Mouse (Mus musculus) T-cell, adult 2 months (primary cell): ENCODE data around the gene Cnbp.

ENCODE experiments used
- DNase-seq: peaks from one replicate; pipeline ENCODE4 v3.0.0; 2022; ENCODE audit warnings: low spot score

Gene Cnbp

GRCm38 (mm10) chr6:87850155-87850899 lies 579 bp downstream of the Cnbp start:
- DNase-seq = no peak

GRCm38 (mm10) chr6:87849780-87850154 lies 1.1 kb downstream of the Cnbp start:
- peak; percentile 25 for DNase-seq

- DNase-seq = no peak
Measured at GRCm38 (mm10) chr6:87846813-87847212, 4.1 kb downstream of the Cnbp start.

- DNase-seq = no peak
Measured at GRCm38 (mm10) chr6:87845031-87845695, 5.7 kb downstream of the Cnbp start.

DNA sequence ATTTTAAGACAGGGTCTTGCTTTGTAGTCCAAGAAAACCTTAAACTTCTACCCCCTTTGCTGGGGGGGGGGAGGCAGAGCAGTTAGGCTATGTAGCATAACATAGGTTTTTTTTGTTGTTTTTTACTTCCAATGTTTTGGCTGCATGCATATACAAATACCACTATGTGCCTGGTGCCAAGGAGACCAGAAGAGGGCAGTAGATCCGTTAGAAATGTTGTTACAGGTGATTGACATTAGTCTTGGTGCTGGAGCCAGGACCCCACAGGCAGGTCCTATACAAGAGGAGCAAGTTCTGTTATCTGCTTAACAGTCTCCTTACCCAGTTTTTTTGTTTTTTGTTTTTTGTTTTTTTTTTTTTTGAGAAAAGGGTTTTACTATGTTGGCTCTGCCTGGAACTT lies 8.7 kb downstream of the Cnbp start:
- peak; percentile 55 for DNase-seq

DNA sequence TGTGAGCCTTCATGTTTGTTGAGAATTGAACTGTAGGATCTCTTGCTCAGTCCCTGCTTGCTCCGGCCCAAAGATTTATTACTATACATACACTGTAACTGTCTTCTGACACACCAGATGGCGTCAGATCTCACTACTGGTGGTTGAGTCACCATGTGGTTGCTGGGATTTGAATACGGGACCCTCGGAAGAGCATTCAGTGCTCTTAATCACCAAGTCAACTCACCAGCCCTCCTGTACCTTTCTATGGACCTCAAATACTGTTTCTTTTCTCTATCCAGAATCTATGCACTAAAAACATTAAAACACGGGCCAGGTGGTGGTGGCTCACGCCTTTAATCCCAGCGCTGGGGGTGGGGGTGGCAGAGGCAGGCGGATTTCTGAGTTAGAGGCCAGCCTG lies 9.3 kb downstream of the Cnbp start:
- DNase-seq = no peak

GRCm38 (mm10) chr6:87839797-87840341 lies 11.0 kb downstream of the Cnbp start:
- no peak for DNase-seq

DNA sequence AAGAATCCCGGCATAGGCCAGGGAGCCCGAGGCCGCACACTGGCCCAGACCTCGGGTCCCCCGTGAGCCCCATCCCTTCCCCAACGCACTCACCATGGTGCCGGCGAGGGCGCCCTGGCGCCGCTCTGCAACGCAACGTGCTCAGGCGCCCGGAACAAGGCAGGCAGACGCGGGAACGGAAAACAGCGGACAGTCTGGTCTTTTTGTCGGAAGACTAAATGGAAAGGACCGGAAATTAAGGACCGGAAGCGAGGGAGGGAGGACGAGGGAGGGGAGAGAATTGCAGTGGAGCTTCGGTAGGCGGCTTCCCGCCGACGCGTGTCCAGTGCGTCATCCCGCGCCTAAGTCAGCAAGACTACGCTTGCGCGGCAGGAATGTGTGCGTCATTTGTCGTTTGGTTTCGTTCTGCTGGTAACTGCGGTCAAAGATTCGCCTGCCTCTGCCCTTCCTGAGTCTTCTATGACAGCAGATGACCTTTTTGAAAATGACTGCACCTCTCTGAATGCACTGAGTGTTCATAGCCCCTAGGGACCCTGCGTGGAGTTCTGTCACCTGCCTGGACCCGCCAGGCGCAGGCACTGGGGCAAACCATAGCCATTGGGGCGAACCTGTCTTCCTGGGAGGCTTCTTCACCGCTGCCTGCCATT lies 12.2 kb downstream of the Cnbp start, which contains the start of gene Isy1:
TSS of gene Isy1 (minus strand) at position 248 of the 647 bp plus-strand sequence.
- peak; percentile 99 for DNase-seq

- DNase-seq = no peak
Measured at GRCm38 (mm10) chr6:87835695-87836094, 15.2 kb downstream of the Cnbp start, which contains the start of gene Gm45140. TSS of gene Gm45140 (minus strand) at chr6:87835795.

DNA sequence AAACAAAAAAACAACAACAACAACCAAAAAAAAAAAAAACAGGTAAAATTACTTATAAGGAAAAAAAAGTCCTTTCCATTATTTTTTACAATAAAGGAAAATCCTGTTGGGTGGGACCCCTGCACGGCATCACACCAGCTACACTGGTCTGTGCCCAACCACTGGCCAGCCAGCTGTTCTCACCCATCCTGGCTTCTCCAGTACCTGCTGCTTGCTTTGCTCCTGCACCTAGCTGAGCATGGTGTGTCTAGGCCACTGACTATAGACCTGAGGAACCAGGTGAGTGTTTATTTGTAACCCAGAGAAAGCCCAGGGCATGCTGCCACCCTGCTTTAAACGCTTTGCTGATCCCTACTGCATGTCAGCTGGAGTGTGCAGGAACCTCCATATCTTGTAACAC lies 30.5 kb downstream of the Cnbp start:
- no peak for DNase-seq

DNA sequence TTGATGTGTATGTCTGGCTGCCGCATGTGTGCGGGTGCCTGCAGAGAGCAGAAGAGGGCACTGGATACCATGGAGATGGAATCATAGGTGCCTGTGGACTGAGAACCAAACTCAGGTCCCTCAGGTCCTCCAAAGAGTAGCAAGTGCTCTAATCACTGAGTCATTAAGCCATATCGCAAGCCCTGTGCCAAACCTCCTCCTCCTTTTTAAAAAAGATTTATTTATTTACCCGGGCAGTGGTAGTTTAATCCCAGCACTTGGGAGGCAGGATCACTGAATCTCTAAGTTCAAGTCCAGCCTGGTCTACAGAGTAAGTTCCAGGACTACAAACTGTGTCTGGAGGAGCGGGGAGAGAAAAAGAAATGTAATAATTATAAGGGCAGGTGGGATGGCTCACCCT lies 36.4 kb downstream of the Cnbp start:
- no peak for DNase-seq

DNA sequence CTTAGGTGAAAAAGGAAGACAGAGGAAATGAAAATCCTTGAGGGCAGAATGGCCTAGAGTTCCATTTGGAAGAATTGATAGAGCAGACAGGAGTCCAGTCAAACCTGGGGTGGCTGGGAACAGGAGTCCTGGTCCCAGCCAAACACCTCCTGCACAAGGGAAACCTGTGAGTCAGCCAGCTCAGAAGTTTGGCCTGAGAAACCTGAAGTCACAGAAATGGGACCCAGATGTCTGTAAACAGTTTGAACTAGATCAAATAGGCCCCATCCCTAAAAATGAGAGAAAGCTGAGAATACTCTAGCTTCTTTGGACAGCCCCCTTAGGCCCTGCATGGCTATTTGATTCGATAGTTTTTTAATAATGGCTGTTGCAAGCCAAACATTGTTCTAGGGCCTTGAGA lies 38.2 kb downstream of the Cnbp start:
- no peak for DNase-seq

- peak; percentile 86 for DNase-seq
Measured at GRCm38 (mm10) chr6:87811675-87812338, 39.1 kb downstream of the Cnbp start, which contains the start of gene Rab43. TSS of gene Rab43 (minus strand) at chr6:87812164.

DNA sequence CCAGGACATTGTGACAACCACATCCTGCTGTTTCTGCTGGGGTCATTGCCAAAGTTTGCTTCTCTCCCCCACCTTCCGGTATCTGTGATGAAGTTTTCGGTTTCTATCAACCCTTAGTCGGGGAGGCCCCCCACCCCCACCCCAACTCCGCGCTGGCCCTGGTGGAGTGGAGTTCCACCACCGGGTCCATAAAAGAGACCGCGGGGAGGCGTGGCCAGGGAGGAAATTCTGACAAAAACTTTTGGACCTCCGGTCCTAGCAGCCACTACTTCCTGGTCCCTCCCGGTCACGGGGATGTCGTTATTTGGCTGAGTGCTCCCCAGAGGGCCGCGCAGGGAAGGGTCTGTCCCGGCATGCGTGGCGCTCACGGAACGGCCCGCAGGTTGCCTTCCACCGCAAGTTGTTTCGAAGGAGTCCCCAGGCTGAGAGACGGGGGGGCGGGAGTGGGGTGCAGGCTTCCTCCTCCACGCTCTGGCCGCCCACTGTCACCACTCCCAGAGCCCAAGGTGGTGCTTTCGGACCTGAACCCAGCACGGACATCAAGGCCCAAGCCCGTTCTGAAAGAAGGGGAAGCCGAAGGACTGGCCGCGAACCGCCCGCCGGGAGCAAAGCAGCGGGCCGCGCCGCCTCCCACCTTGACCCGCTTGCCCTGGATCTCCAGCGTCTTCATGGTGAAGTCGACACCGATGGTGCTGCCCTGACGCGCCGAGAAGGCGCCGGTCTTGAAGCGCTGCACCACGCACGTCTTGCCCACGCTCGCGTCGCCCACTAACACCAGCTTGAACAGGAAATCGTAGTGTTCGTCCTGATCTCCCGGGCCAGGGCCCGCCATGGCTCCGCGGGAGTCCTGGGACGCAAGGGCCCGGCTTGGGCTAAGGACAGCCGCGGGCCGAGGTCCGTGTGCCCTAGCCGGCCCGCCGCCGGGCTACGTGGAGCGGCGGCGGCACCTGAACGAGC lies 39.9 kb downstream of the Cnbp start:
- DNase-seq = peak; percentile 57

DNA sequence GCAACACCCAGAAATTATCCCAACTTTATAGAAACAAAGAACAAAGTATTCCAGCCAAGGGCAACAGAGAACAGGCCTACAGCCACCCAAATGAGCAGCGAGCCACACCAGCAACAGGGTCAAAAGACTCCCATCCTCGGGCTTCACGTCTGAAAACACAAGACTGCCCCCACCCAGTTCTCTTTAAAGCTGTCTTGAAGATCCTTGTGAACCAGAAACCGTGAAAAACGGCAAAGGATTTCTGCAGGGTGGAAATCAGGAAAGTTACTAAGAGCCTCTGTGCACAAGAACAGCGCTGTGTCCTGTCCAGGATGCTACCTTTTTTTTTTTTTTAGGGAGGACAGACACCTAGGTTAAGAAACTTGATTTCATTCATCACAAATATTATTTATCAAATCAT lies 40.6 kb downstream of the Cnbp start:
- DNase-seq = no peak

DNA sequence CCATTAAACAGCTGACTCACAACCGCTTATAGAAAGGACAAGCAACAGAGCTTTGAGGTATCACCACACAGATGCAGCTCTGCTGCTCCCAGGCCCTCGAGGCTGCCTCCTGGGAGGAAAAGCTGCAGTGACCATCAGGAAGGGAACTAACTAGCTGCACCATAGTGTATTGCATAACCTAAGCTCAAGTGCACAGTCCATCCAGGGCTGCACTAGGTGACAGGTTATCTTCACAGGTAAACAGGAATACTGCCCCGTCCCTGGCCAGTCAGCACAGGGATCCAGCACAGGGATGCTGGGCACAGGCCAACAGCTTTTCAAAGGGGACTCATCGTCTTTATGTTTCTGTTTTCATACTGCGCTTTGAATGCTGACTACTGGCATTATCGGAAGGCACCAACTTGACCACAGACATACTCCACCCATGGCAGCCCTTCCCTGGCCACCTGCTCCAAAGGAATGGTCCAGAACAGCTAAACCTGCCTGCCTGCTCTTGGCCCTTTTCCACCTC lies 41.2 kb downstream of the Cnbp start:
- no peak for DNase-seq

GRCm38 (mm10) chr6:87809144-87809543 lies 41.8 kb downstream of the Cnbp start:
- no peak for DNase-seq

DNA sequence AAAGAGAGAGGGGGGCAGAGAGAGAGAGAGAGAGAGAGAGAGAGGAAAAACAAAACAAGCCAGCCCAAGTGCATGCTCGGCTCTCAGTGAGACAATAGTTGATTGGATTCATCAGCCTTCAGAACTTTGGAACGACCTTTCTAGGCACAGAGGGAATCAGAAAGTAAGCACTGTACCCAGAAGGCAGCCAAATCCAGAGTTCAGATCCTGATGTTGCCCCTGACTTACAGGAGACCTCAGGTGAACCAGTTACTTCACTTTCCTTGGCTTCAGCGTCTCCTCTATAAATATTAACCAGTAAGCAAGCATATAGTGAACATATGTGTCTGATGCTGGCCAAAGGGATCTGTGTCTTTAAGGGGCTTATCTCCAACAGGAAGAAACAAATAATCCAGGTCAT lies 42.4 kb downstream of the Cnbp start:
- no peak for DNase-seq

DNA sequence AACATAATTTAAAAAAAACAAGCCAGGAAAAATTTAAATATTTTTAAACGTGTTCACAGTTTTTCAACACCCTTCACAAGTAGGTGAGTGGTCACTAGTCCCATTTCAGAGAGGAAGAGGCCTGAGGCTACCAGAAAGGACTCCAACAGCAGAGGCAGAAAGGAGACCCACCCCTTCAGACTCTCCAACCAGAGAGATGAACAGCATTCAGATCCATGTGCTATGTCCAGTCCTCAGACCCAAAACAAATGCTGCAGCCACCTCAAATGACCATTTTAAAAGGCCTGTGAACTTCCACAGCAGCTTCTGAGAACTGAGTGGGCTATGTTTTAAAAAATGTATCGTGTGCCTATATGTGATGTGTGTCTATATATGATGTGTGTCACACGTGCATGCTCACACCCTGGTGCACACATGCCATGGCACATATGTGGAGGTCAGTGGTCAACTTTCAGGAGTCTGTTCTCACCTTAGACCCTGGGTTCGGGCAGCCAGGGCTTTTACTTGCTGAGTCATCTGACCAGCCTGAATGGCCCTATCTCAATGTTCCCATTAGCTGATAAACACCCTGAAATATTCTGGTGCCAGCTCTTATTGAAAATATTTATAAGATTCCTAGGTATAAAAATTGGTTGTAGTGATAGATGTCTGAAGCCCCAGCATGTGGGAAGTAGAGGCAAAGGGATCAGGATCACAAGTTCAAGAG lies 43.0 kb downstream of the Cnbp start:
- no peak for DNase-seq

- DNase-seq = no peak
Measured at GRCm38 (mm10) chr6:87806857-87807256, 44.0 kb downstream of the Cnbp start.
